Mouse (Mus musculus): ENCODE data around the gene Krt12.

Krt12 gene

DNA sequence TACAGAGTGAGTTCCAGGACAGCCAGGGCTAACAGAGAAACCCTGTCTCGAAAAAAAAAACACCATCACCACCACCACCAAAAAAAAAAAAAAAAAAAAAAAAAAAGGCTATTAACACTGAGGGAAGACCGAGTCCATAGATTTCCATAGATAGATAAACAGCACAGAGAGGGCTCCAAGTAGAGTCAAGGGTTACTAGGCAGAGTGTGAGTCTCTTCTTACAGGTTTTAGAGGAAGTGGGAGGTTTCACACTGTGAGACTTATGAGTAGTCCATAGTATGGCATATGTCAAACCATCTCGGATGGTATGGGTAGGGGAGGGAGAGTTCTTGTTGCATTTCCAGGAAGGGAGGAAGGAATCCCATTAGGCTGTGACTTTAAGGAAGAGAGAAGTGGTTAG, 24.0 kb downstream of the Krt12 start:
- DNase-seq (ENCODE audit: low spot score) = no peak

DNA sequence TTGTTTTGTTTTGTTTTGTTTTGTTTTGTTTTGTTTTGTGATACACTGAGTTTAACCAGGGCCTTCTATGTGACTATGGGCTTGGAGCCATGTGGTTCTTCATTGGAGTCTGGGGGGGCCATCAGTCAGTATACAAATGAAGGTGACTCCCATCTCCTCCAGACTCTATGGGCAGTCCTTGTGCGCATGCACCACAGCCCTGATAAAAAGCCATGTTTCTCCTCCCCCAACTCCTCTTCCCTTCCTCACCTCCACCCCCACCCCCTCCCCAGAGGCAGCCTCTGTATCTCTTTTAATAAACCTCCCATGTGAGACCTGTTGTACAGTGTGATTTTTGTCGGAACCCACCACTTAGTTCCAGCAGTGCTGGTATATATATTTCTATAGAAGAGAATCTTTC, 25.4 kb downstream of the Krt12 start:
- DNase-seq (ENCODE audit: low spot score) = no peak

DNA sequence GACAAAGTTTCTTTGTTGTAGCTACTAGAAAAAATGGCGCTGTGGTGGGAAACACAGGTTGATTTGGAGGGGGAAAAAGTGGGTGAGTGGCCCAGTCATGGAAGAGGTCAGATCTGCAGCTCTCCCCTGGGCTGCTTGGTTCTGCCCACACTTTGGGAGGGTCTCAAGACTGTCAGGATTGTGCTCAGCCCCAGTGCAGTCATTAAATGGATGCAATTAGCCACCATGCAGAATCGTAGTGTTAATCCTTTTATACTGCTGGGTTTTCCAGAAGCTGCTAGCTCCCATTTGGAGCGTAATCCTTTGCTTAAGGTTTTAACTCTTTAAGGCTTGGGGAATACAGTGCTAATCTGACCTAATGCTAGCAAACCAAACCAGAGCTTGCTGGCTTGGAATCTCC, 26.0 kb downstream of the Krt12 start:
- peak; percentile 6 for DNase-seq (ENCODE audit: low spot score)

DNA sequence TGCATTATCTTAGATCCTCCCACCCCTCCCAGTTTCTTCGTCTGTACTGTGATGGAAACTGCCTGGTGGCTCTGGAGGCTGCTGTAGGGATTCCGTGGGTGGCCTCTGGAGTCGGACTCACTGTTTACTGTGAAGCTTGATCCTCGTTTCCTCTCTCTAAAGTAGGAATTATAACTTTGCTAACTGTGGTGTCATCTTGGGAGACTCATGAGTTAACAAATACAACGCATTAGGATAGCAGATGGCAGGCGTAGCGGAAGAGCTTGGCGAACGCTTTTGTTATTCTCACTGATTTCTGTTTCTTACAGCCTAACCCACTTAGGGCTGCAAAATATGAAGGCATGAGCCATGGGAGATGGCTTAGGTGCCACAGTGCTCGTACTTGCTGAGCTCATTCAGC, 29.6 kb downstream of the Krt12 start:
- DNase-seq (ENCODE audit: low spot score) = no peak

DNA sequence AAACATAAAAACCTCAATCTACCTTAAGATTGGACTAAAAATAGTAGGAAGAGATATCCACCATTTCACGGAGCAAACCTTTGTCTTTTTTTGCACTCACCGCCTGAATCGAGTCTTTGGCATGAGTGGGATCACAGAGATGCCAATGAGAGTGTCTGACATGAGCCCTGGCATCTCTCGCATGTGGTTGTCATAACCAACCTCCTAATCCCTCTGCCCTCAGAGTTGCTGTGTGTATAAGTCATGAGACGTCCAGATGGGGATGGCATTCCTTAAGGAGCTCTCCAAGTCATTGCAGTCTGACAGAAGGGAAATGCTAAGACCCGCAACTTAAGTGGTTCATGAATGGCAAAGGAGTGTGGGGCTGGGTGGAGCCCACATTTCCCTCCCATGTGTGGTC, 30.7 kb downstream of the Krt12 start:
- no peak for DNase-seq (ENCODE audit: low spot score)

DNA sequence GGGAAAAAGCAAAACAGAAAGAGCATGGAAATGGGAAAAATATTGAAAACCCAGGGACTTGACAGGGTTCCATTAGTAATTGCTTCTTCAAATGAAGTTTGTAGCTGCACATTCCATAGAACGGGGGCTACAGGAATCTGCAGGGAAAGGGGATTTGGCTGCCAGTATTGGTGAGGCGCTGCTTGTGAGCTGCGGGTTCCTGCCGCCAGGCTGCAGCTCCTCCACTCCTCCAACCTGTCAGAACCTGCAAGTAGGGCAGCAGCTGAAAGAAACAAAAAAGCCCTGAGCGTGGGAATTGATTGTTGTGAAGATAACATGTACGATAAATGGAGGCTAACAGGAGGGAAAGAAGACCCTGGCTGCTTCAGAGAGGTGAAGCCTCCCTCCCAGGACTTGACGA, 31.2 kb downstream of the Krt12 start:
- DNase-seq (ENCODE audit: low spot score) = no peak

DNA sequence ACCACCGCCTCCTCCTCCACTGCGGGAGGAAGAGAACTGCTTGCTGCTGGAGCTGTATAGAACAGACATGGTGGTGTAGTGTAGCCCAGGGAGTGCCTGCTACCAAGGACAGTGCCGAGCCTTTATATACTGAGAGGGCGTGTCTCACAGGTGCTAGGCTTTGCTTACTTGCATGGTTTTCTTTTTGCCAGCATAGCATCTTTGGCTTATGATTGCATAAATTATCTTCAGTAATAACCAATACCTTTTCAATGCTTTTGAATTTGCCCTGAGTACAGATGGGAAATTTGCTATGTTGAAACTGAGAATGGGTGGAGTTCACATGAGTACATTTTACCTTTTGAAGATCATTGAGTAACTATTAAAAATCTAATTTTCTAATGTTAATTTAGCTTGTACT, 32.8 kb downstream of the Krt12 start, which contains the start of gene Krt10:
Krt10 (minus strand) TSS at position 101 of the 400 bp plus-strand sequence.
- no peak for DNase-seq (ENCODE audit: low spot score)

DNA sequence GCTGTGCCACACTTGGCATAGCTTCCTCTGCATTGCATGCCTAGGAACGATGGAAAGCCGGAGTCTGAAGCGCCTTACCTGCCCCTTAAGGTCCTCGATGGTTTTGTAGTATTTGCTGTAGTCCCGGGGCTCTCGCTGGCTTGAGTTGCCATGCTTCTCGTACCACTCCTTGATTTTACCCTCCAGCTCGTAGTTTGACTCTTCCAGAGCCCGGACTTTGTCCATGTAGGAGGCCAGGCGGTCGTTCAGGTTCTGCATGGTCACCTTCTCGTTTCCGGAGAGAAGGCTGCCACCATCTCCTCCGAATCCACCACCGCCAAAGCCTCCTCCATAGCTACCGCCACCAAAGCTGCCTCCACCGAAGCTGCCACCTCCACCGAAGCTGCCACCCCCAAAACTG, 33.4 kb downstream of the Krt12 start:
- DNase-seq (ENCODE audit: low spot score) = no peak

DNA sequence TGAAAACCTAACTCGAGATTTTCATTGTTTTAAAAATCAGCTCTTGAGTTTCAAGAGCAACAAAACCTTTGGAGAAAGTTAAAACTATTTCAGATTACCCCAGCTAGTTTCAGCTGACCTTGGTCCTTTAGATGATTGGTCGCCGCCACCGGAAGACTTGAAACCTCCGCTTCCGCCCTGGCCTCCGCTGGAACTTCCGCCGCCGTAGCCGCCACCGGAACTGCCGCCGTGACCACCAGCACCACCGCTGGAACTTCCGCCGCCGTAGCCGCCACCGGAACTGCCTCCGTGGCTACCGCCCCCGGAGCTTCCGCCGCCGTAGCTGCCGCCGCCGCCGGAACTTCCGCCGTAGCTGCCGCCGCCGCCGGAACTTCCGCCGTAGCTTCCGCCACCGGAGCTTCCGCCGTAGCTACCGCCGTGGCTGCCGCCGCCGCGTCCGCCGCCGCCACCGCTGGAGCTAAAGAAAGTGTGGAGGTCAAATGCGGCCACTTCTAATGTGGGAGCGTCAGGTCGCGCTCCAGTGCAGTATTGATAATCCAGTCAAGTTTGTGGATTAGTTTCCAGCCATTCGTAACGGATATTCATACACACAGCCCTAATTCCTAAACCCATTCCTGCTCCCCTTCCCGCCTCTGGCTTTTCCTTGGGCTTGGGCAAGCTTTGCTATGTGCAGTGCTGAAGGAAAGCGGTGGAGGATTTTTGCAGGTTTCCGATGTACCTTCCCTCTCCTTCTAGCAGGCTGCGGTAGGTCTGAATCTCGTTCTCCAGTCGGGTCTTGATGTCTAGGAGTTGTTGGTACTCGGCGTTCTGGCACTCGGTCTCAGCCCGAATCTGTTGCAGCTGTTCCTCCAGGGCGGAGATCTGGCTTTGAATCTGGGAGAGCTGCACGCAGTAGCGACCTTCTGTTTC, 36.0 kb downstream of the Krt12 start:
- DNase-seq (ENCODE audit: low spot score) = peak; percentile 94

DNA sequence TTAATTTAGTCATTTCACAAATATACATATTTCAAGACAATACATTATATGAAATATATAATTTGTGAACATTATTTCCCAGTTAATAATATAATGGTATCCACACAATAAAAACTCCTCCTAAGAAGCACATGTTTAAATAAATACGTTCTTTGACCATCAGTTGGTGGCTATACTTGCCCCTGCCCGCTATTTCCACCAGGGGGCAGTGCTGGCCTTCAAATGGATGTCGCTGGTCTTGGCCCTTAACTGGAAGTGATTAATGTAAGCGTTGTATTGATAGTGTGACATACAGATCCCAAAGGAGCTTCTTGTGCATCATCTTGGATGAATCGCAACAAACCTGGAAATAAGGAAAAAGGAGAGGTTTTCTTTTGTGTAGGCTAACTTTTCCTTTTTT, 42.5 kb downstream of the Krt12 start:
- peak; percentile 79 for DNase-seq (ENCODE audit: low spot score)

DNA sequence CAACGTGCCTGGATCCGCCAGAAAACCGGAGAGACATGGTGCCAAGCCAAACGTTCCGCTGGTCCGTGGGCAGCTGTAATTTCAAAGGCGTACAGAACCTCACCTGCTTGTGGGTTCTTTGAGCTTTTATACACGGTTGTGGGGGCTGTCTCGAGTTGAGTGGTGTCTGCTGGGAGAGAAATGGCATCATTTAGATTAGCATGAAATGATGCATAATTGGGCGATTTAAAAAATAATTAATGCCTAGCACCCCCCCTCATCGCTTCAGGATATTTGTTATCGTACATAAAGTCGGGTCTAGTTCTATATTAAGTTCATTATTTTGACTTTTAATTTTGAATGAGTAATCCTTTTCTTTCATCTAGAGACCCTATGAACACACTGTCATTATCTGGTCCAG, 47.3 kb downstream of the Krt12 start, which contains the start of gene Krt28:
Krt28 (minus strand) TSS at position 101 of the 400 bp plus-strand sequence.
- no peak for DNase-seq (ENCODE audit: low spot score)

DNA sequence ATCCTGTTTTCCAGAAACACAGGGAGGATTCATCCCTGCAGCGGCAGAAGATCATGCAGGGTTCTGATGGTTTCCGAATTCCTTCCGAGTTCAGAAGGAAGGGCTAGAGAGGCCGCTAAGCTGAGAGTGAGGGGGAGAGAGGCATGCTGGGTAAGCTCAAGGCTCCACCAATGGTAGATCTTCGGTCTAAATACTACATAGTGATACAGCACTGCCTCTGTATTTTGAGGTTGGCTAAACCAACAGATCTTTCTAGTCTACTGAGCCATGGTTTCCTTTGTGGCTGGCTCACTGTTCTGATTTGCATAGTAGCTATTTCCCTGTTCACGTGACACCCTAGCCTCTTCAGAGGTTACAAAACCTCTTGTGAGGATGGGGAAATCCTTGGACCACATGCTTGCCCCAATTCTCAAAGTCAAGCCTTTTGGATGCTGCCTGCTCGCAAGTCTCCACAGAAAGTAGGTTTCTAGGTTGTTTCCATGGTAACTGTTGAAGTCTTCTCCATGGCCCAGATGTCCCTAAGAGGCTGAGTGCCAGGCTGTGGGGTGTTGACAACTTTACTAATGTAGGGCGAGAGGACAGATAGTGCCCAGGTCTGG, 52.1 kb downstream of the Krt12 start:
- DNase-seq (ENCODE audit: low spot score) = no peak

DNA sequence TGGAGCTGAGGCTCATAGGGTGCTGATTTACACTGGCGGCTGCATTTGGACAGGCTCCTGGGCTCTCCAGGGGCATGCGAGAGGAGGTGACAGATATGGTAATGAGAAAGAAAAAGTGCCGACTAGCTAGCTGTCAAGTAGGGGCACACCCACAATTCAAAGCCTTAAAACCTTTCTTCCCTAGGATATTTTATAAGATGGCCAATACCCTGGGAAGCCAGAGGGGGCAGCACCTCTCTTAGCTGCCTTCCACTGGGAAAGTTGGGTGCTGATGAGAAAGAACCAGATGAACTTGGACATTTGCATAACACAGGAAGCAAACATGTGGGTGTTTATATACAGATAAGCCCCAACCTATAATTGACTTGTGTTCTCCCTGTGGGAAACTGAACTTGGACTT, 52.8 kb downstream of the Krt12 start:
- DNase-seq (ENCODE audit: low spot score) = peak; percentile 28

DNA sequence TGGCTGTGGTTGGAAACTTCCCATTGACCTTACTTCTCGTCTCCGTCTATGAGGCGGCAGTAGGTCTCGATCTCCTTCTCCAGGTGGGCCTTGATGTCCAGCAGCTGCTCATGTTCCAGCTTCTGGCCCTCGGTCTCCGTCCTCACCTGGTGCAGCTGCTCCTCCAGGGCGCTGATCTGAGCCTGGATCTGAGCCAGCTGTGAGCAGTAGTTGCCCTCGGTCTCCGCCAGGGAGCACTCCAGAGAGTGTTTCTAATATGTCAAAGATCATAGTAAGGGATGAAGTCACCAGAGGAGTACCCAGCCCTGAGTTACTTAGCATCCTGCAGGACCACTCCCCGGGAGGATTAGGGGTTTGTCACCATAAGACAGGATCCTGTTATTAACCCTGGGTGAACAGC, 55.3 kb downstream of the Krt12 start:
- no peak for DNase-seq (ENCODE audit: low spot score)

Measured in embryo, embryonic 10 days (tissue).